Mouse (Mus musculus): ENCODE measurements around the gene Synj2. TPM values are rescaled to one million over a fixed set of nuclear protein-coding genes. Genes with fewer than 3 reads are reported as not detected.

Synj2 gene
- polyA plus RNA-seq, 1 experiment from 2014 or later = 1.3 TPM

DNA sequence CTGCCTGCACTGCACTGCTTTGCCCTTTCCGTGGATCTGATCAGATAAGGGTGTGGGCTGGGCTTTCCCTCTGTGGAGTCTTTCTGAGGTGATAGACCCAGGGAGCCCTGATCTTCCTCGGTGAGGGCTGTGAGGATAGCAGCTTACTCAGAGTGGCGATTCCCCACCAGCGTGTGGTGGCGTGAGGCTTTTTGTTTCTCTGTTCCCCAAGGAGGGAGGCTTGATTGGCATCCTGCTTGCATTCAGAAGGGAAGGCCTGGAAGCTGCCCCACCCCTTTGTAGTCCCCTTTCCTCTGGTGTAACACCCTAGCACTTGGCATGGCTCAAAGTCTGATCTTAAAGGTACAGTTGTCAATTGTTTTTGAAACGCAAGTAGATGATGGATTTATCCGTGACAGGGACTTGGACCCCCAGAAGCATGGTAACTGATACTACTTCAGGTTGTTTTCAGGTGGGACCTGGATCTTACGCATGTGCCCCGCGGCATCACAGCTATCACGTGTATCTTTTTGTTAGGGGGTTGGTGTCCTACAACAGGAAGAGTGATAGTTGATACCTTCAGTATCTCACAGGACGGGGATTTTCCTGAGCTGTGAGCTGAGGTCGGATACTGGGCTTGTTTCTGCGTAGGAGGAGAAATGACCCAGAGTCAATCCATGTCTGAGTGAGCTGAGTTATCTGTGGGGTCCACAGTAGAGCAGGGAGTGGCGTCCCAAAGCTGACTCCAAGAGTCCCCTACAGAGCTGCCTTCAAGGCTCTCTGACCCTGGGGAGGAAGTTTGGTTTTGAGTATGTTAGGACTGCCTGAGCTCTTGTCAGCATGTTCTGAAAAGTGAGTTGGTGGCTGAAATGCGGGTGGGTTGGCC lies 36.2 kb downstream of the Synj2 start:
- no peak overlapping the region for H3K4me2 ChIP-seq (replicated peaks)
- 56% methylated on average over 16 of the region's 16 CpGs for WGBS
- no peak for ATAC-seq (ENCODE audit: low FRiP score)

DNA sequence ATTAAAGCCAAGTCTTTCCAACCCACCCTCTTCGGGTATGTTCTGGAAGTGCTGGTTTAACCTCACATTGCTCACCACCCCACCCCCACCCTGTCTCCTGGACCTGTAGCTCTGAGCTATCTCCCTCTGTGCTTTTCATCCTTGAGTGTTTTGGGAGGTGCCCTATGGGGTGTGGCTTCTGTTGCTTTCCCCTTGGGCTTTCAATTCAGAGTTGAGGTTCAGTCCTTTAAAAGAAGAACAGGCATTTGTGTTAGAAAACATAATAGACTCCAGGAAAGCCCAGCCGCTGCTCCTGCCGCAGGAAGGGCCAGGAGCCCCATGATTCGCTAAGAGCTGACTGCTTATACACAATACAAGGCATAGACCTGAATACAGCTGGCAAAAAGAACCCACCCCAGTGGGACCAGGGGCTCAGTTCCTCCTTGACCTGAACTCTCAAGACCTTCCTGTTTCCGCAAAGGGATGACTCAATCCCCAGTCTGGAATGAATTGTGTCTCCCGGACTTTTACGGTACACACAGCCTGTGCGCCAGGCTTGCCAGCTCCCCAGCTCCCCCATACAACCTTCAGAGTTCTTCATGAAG lies 36.9 kb downstream of the Synj2 start:
- Histone ChIP-seq H3K4me3 (replicated peaks; ENCODE audit: low read length) (no peak overlapping the region), H3K4me2 (replicated peaks) (no peak overlapping the region), H3K9ac (no peak overlapping the region), H3K9me3 (ENCODE audit: control insufficient read depth, low read length) (no peaks in the 10 kb centered on the region), H3K27ac (no peak overlapping the region), H3K4me1 (replicated peaks; ENCODE audit: control insufficient read depth, insufficient read depth, low read length) (peaks cover 17% of the 10 kb centered on the region; the same call in 1 of the 2 replicates), H3K27me3 (ENCODE audit: control insufficient read depth, insufficient read depth, low read length) (no peaks in the 10 kb centered on the region), H3K36me3 (replicated peaks; ENCODE audit: control insufficient read depth, insufficient read depth) (no peaks in the 10 kb centered on the region)
- no peak for ATAC-seq (ENCODE audit: low FRiP score)
- no peak for DNase-seq (ENCODE audit: low spot score)
- WGBS = 63% methylated on average over 8 of the region's 8 CpGs

More for the DNA sequence above, 36.2 kb downstream of the Synj2 start:
- no peak for DNase-seq (ENCODE audit: low spot score)
- H3K36me3 ChIP-seq (replicated peaks; ENCODE audit: control insufficient read depth, insufficient read depth) = no peaks in the 10 kb centered on the region
- no peaks in the 10 kb centered on the region for H3K9me3 ChIP-seq (ENCODE audit: control insufficient read depth, low read length)
- no peak overlapping the region for H3K4me3 ChIP-seq (replicated peaks; ENCODE audit: low read length)
- no peaks in the 10 kb centered on the region for H3K27me3 ChIP-seq (ENCODE audit: control insufficient read depth, insufficient read depth, low read length)
- no peak overlapping the region for H3K27ac ChIP-seq
- peaks cover 17% of the 10 kb centered on the region; the same call in 1 of the 2 replicates for H3K4me1 ChIP-seq (replicated peaks; ENCODE audit: control insufficient read depth, insufficient read depth, low read length)
- no peak overlapping the region for H3K9ac ChIP-seq

DNA sequence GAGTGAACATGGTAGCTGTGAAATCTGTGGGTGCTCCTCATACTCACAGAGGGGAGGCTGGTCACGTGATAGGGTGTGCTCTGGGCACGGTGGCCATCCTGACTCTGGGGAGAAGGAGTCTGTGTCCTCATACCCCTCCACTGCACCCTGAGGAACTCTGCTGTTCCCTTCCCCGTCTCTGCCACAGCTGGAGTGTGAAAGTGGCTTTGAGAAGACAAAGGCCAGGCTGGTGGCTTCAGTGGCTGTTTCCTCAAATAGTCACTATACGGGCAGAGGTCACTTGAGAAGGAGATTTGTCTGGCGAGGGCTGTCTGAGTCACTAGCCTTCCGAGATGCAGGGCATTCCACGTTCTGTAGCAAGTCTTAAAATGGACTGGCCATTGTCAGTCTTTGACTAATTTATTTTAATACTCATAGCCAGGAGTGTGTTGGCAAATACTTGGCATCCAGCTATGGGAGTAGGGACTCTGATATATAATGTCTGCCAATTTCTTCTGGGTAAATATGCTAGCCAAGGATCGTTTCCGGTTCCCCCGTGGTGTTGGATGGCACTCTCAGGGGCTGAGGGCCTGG lies 37.5 kb downstream of the Synj2 start:
- WGBS = 76% methylated on average over 10 of the region's 10 CpGs
- no peak for ATAC-seq (ENCODE audit: low FRiP score)

DNA sequence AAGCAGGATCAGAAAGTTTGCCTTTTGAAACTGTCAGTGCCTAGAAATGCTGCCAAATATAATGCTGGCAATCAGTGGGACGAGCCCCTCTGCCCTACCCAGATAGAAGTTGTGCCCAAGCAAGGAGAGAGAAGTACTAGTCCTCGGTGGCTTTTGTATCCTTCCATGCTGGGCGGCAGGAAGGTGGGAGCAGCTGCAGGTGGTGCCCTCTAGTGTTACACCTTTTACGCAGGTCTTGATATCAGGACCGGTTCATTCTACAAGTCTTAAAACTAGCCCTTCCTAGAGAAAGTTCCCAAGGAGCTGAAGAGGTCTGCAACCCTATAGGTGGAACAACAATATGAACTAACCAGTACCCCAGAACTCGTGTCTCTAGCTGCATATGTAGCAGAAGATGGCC lies 39.8 kb downstream of the Synj2 start:
- ATAC-seq (ENCODE audit: low FRiP score) = no peak
- DNase-seq (ENCODE audit: low spot score) = no peak
- no peaks in the 10 kb centered on the region for H3K27me3 ChIP-seq (ENCODE audit: control insufficient read depth, insufficient read depth, low read length)
- H3K36me3 ChIP-seq (replicated peaks; ENCODE audit: control insufficient read depth, insufficient read depth) = no peaks in the 10 kb centered on the region
- H3K4me2 ChIP-seq (replicated peaks) = no peak overlapping the region
- no peak overlapping the region for H3K27ac ChIP-seq
- H3K9me3 ChIP-seq (ENCODE audit: control insufficient read depth, low read length) = no peaks in the 10 kb centered on the region
- no peak overlapping the region for H3K4me3 ChIP-seq (replicated peaks; ENCODE audit: low read length)
- H3K4me1 ChIP-seq (replicated peaks; ENCODE audit: control insufficient read depth, insufficient read depth, low read length) = peaks cover 9% of the 10 kb centered on the region; the same call in 1 of the 2 replicates
- 50% methylated on average over 6 of the region's 6 CpGs for WGBS
- H3K9ac ChIP-seq = no peak overlapping the region

More for the DNA sequence above, 37.5 kb downstream of the Synj2 start:
- H3K9ac ChIP-seq = no peak overlapping the region
- no peaks in the 10 kb centered on the region for H3K9me3 ChIP-seq (ENCODE audit: control insufficient read depth, low read length)
- H3K4me2 ChIP-seq (replicated peaks) = no peak overlapping the region
- no peaks in the 10 kb centered on the region for H3K36me3 ChIP-seq (replicated peaks; ENCODE audit: control insufficient read depth, insufficient read depth)
- peaks cover 17% of the 10 kb centered on the region; the same call in 1 of the 2 replicates for H3K4me1 ChIP-seq (replicated peaks; ENCODE audit: control insufficient read depth, insufficient read depth, low read length)
- H3K27me3 ChIP-seq (ENCODE audit: control insufficient read depth, insufficient read depth, low read length) = no peaks in the 10 kb centered on the region
- no peak overlapping the region for H3K4me3 ChIP-seq (replicated peaks; ENCODE audit: low read length)
- no peak for DNase-seq (ENCODE audit: low spot score)
- H3K27ac ChIP-seq = no peak overlapping the region

DNA sequence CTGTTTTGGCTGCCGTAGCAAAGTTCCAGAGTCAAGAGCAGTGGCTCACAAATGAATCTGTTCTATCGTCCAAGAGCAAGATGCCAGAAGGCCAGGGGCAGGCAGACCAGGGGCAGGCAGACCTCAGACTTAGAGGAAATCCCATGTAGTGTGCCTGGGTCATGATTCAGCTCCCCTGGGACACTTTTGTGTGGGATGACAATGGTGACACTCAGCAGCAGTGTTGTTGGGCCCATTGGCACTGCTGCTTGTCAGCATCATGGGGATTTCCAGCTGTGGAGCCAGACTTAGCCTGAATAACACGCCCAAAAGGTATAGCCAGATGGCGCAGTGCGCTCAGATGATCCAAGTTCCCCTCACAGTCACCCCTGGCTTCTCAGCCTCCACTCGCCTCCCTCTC lies 42.1 kb downstream of the Synj2 start:
- no peak for DNase-seq (ENCODE audit: low spot score)
- Histone ChIP-seq H3K4me3 (replicated peaks; ENCODE audit: low read length) (no peak overlapping the region), H3K27me3 (ENCODE audit: control insufficient read depth, insufficient read depth, low read length) (no peaks in the 10 kb centered on the region), H3K27ac (no peak overlapping the region), H3K9me3 (ENCODE audit: control insufficient read depth, low read length) (no peaks in the 10 kb centered on the region), H3K9ac (no peak overlapping the region), H3K4me2 (replicated peaks) (no peak overlapping the region), H3K36me3 (replicated peaks; ENCODE audit: control insufficient read depth, insufficient read depth) (no peaks in the 10 kb centered on the region), H3K4me1 (replicated peaks; ENCODE audit: control insufficient read depth, insufficient read depth, low read length) (0 out of 2 replicates have a peak, but pooled peaks cover 9% of the 10 kb centered on the region)
- 77% methylated on average over 6 of the region's 6 CpGs for WGBS
- no peak for ATAC-seq (ENCODE audit: low FRiP score)

DNA sequence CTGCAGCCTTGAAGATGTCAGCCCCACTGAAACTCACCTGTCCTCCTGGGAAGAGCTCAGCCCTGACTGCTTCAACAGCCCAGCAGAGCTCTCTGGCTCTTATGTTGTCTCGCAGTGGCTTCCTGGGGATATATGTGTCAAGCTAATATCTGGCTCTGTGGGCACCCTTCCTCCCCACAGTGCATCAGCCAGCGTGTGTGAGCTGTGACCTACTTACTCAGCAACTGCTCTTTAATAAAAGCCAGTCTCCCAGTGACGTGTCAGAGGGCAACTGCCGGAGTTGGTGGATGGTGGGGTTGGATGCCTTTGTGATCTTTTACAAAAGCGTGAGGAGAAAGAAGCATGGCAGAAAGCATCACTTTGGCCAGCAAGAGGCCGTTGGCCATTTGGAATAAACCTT lies 42.8 kb downstream of the Synj2 start:
- no peak overlapping the region for H3K4me3 ChIP-seq (replicated peaks; ENCODE audit: low read length)
- H3K27me3 ChIP-seq (ENCODE audit: control insufficient read depth, insufficient read depth, low read length) = no peaks in the 10 kb centered on the region
- no peak overlapping the region for H3K9ac ChIP-seq
- H3K4me2 ChIP-seq (replicated peaks) = no peak overlapping the region
- H3K4me1 ChIP-seq (replicated peaks; ENCODE audit: control insufficient read depth, insufficient read depth, low read length) = 0 out of 2 replicates have a peak, but pooled peaks cover 10% of the 10 kb centered on the region
- no peak overlapping the region for H3K27ac ChIP-seq
- no peaks in the 10 kb centered on the region for H3K36me3 ChIP-seq (replicated peaks; ENCODE audit: control insufficient read depth, insufficient read depth)
- DNase-seq (ENCODE audit: low spot score) (no peak), ATAC-seq (ENCODE audit: low FRiP score) (no peak)
- H3K9me3 ChIP-seq (ENCODE audit: control insufficient read depth, low read length) = no peaks in the 10 kb centered on the region
- WGBS = 58% methylated on average over 6 of the region's 6 CpGs

DNA sequence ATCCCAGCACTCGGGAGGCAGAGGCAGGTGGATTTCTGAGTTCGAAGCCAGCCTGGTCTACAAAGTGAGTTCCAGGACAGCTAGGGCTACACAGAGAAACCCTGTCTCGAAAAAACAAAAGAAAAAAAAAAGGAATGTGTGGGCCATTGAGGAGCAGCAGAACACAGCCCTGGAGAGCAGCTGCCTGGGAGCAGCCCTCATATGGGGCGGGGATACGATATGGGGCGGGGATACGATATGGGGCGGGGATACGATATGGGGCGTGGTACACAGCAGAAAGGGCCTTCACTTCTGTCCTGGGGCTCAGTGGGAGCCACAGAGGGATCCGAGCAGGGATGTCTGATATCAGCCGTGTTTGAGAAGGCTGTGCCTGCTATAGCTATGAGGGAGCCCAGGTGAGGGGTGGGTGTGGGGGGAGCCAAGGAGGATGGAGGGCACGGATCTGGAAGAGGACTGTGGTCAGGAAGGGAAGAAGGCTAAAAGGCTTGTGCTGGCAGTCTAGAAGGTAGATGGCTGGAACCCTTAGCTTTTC lies 43.7 kb downstream of the Synj2 start:
- ATAC-seq (ENCODE audit: low FRiP score) (no peak), DNase-seq (ENCODE audit: low spot score) (no peak)
- H3K4me2 ChIP-seq (replicated peaks) = no peak overlapping the region
- H3K4me3 ChIP-seq (replicated peaks; ENCODE audit: low read length) = no peak overlapping the region
- no peaks in the 10 kb centered on the region for H3K27me3 ChIP-seq (ENCODE audit: control insufficient read depth, insufficient read depth, low read length)
- no peaks in the 10 kb centered on the region for H3K36me3 ChIP-seq (replicated peaks; ENCODE audit: control insufficient read depth, insufficient read depth)
- H3K27ac ChIP-seq = no peak overlapping the region
- 70% methylated on average over 13 of the region's 13 CpGs for WGBS
- no peaks in the 10 kb centered on the region for H3K9me3 ChIP-seq (ENCODE audit: control insufficient read depth, low read length)
- H3K9ac ChIP-seq = no peak overlapping the region
- 0 out of 2 replicates have a peak, but pooled peaks cover 10% of the 10 kb centered on the region for H3K4me1 ChIP-seq (replicated peaks; ENCODE audit: control insufficient read depth, insufficient read depth, low read length)

DNA sequence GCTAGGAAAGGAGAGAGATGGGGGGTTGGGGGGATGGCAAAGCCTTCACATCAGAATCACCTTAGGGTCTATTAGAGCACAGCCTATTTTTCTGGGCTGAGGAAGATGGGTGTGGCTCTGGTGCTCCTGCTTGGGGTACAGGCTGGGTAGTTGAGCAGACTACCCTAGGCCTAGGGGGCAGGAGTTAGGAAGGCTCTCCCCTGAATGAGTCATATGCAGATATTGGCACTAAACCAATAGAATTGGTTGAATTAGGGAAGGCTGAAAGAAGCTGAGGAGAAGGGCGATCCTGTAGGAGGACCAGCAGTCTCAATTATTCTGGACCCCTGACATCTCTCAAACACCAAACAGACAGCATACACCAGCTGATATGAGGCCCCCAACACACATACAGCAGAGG lies 44.2 kb downstream of the Synj2 start:
- ATAC-seq (ENCODE audit: low FRiP score) (no peak), DNase-seq (ENCODE audit: low spot score) (no peak)
- Histone ChIP-seq H3K9ac (no peak overlapping the region), H3K27ac (no peak overlapping the region), H3K36me3 (replicated peaks; ENCODE audit: control insufficient read depth, insufficient read depth) (no peaks in the 10 kb centered on the region), H3K4me1 (replicated peaks; ENCODE audit: control insufficient read depth, insufficient read depth, low read length) (0 out of 2 replicates have a peak, but pooled peaks cover 10% of the 10 kb centered on the region), H3K9me3 (ENCODE audit: control insufficient read depth, low read length) (no peaks in the 10 kb centered on the region), H3K4me3 (replicated peaks; ENCODE audit: low read length) (no peak overlapping the region), H3K27me3 (ENCODE audit: control insufficient read depth, insufficient read depth, low read length) (no peaks in the 10 kb centered on the region), H3K4me2 (replicated peaks) (no peak overlapping the region)
- 93% methylated on average over 1 of the region's 1 CpGs for WGBS
